Mouse (Mus musculus): ENCODE measurements at regions not wholly inside any gene's neighbourhood (a gene's known extent, or its start where the extent isn't known, plus 50 kb on each side); places are given as distances from the start of the nearest gene placed in this dataset.

GRCm38 (mm10) chr3:21270788-21271187 lies 805.7 kb upstream of the Tbl1xr1 start:
- TF ChIP-seq CTCF (IDR thresholded peaks at IDR 0.05; ENCODE audit: borderline replicate concordance, insufficient read depth, low read length): no peak
- no peak for TF ChIP-seq POLR2A (IDR thresholded peaks at IDR 0.05; ENCODE audit: low read depth, low read length)

All from embryonic fibroblast, embryonic 13.5 days (primary cell).